Mouse (Mus musculus) small intestine, adult 2 months (tissue): Measurements from ENCODE around the gene Mvb12b.

Experiments
- CTCF ChIP-seq: fragments of 200-500 bp; IDR thresholded peaks from 2 replicates; pipeline ENCODE4 v1.5.1; 2012; ENCODE audit warnings: low read depth, mild to moderate bottlenecking, control low read depth, inconsistent platforms, low read length, moderate library complexity, mixed read lengths; ENCODE audit not compliant: insufficient replicate concordance, insufficient read length; ENCODE audit errors: extremely low read depth
- POLR2A ChIP-seq: fragments of 200-500 bp; IDR thresholded peaks from 2 replicates; pipeline ENCODE4 v1.6.1; 2012; ENCODE audit warnings: low read depth, mild to moderate bottlenecking, control low read depth, inconsistent platforms, low read length, moderate library complexity

DNA sequence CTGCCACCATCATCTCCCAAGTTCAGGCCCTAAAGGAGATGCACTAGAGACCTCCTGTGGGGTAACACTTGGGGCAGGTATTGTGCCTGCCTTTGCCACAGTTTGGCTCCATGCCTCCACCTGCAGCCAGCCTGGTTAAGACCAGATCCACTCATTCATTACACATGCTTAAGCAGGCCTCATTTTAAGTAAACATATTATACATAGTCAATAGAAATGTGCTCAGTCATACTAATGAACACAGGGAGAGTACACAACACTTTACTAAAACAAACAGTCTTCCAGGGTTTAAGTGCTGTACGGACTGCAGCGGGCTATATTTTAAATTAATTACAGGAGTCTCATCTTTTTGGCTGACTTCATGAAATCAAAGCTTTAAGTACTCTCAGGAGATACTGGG, 57.9 kb downstream of the Mvb12b start:
- TF ChIP-seq POLR2A (no peak), CTCF (no peak)
